Mouse (Mus musculus) megakaryocyte, embryonic 14.5 days (primary cell): ENCODE data around the gene Tubb2b.

Source experiments
- FLI1 ChIP-seq: IDR thresholded peaks from 2 replicates; pipeline ENCODE4 v1.6.1; 2012; ENCODE audit warnings: low read length, inconsistent platforms, mixed read lengths
- GATA1 ChIP-seq: IDR thresholded peaks from 3 replicates; pipeline ENCODE4 v1.6.1; 2012; ENCODE audit warnings: mixed read lengths, low read length, inconsistent platforms, borderline replicate concordance

GRCm38 (mm10) chr13:34156840-34157185 is 26.5 kb upstream of the Tubb2b start:
- TF ChIP-seq GATA1 (no peak), FLI1 (no peak)
